Mouse (Mus musculus) heart, embryonic 13.5 days (tissue): Measurements from ENCODE around the gene Olfr452. TPM values are rescaled to one million over a fixed set of nuclear protein-coding genes. Genes with fewer than 3 reads are reported as not detected.

Experiments used
- polyA plus RNA-seq: library from polyadenylated mRNA; unstranded; fragments of >200 nt; fragmentation: Nextera tagmentation; extraction: Ambion mirVana; gene quantifications from 2 replicates; pipeline ENCODE4 v1.2.1, GENCODE M21; 2015

Gene Olfr452
- polyA plus RNA-seq, 1 experiment from 2014 or later: not detected

Other genes with a start within 250 kb of the Olfr452 start
- gene Olfr455, start 237.5 kb upstream of the Olfr452 start, polyA plus RNA-seq: not detected in 2 replicates
- not detected in 2 replicates for gene Tcaf3, start 187.4 kb upstream of the Olfr452 start, polyA plus RNA-seq
- 2.3 and 2.8 TPM in 2 replicates for gene Tcaf2, start 139.8 kb upstream of the Olfr452 start, polyA plus RNA-seq
- 47.9 and 52.2 TPM in 2 replicates for gene Tcaf1, start 75.0 kb upstream of the Olfr452 start, polyA plus RNA-seq
- gene Olfr453, start 45.7 kb upstream of the Olfr452 start, polyA plus RNA-seq: not detected in 2 replicates
- gene Olfr38, start 28.7 kb upstream of the Olfr452 start, polyA plus RNA-seq: not detected in 2 replicates
- not detected in 2 replicates for gene Olfr450, start 26.8 kb downstream of the Olfr452 start, polyA plus RNA-seq
- not detected in 2 replicates for gene Olfr449, start 49.3 kb downstream of the Olfr452 start, polyA plus RNA-seq
- gene Olfr448, start 105.3 kb downstream of the Olfr452 start, polyA plus RNA-seq: not detected in 2 replicates
- gene Olfr447, start 123.8 kb downstream of the Olfr452 start, polyA plus RNA-seq: not detected in 2 replicates
- not detected in 2 replicates for gene Olfr446, start 136.3 kb downstream of the Olfr452 start, polyA plus RNA-seq
- not detected in 2 replicates for gene Olfr444, start 164.0 kb downstream of the Olfr452 start, polyA plus RNA-seq